Mouse (Mus musculus): ENCODE data around the gene Klf5. TPM values are rescaled to one million over a fixed set of nuclear protein-coding genes. Genes with fewer than 3 reads are reported as not detected.

Gene Klf5
- polyA plus RNA-seq, 1 experiment from 2014 or later = 2.8 TPM

DNA sequence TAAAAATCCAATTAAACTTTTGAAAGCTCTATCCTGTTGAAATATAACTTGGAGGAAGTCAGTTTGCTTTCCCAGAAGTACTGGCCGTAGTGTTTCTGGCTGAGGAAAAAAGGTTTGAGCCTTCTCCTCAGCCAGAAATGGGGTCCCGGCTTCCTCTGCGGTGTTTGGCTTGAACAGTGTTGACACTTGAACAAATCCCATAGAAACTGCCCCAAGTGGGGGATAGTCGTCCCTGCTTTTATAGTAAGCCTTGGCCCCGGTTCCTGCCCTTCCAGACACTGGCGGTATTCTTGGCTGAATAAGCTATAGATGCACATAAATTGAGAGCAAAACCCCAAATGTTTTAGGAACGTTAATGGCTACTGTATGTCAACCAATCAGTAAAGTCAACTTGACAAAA, 11.9 kb downstream of the Klf5 start:
- 65% methylated on average over 7 of the region's 7 CpGs for WGBS
- ATAC-seq (replicated peaks; ENCODE audit: insufficient number of reproducible peaks, insufficient read depth, low FRiP score, low read depth) = no peak

DNA sequence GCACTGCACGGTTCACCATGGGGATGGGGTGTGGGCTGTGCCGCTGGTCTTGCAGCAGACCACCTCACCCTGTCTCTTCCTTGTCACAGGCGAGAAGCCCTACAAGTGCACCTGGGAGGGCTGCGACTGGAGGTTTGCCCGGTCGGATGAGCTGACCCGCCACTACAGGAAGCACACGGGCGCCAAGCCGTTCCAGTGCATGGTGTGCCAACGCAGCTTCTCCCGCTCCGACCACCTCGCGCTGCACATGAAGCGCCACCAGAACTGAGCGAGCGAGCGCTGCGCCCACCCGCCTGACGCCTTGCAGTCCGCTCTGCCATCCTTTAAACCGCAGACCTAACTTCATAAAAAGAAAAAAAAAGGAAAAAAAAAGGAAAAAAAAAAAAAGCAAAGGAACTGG, 14.6 kb downstream of the Klf5 start:
- Histone ChIP-seq H3K4me2 (no peak overlapping the region), H3K4me3 (no peak overlapping the region), H3K27me3 (no peaks in the 10 kb centered on the region), H3K4me1 (replicated peaks) (no peaks in the 10 kb centered on the region), H3K9ac (no peak overlapping the region), H3K36me3 (peaks cover 3% of the 10 kb centered on the region; the same call in 1 of the 2 replicates), H3K9me3 (replicated peaks) (no peaks in the 10 kb centered on the region), H3K27ac (no peak overlapping the region)
- ATAC-seq (replicated peaks; ENCODE audit: insufficient number of reproducible peaks, insufficient read depth, low FRiP score, low read depth) = no peak
- 84% methylated on average over 24 of the region's 24 CpGs for WGBS

More for the DNA sequence above, 11.9 kb downstream of the Klf5 start:
- Histone ChIP-seq H3K4me2 (no peak overlapping the region), H3K27me3 (no peaks in the 10 kb centered on the region), H3K4me1 (replicated peaks) (0 out of 2 replicates have a peak, but pooled peaks cover 2% of the 10 kb centered on the region), H3K9ac (no peak overlapping the region), H3K4me3 (no peak overlapping the region), H3K36me3 (peaks cover 3% of the 10 kb centered on the region; the same call in 1 of the 2 replicates), H3K9me3 (replicated peaks) (no peaks in the 10 kb centered on the region), H3K27ac (no peak overlapping the region)

DNA sequence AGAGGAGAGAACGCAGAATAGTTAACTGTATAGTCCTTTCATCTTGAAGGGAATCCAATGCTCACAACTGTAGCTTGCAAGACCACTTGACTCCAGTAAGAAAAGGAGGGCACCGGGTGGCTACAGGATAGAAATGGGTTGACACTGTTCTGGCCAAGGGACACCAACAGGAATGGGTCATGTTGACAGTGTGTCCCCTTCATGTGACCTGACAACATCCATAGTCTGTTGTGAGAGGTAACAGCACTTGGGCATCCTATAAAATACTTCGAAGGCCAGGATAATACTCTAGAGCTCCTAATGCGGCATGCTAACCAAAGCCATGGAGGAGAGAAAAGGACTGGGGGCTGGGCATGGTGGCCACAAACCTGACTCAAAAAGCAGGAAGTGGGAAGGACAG, 17.8 kb downstream of the Klf5 start:
- Histone ChIP-seq H3K4me2 (no peak overlapping the region), H3K36me3 (peaks cover 3% of the 10 kb centered on the region; the same call in 1 of the 2 replicates), H3K27me3 (no peaks in the 10 kb centered on the region), H3K27ac (no peak overlapping the region), H3K9ac (no peak overlapping the region), H3K4me3 (no peak overlapping the region), H3K4me1 (replicated peaks) (no peaks in the 10 kb centered on the region), H3K9me3 (replicated peaks) (no peaks in the 10 kb centered on the region)
- 95% methylated on average over 4 of the region's 4 CpGs for WGBS
- ATAC-seq (replicated peaks; ENCODE audit: insufficient number of reproducible peaks, insufficient read depth, low FRiP score, low read depth) = no peak

DNA sequence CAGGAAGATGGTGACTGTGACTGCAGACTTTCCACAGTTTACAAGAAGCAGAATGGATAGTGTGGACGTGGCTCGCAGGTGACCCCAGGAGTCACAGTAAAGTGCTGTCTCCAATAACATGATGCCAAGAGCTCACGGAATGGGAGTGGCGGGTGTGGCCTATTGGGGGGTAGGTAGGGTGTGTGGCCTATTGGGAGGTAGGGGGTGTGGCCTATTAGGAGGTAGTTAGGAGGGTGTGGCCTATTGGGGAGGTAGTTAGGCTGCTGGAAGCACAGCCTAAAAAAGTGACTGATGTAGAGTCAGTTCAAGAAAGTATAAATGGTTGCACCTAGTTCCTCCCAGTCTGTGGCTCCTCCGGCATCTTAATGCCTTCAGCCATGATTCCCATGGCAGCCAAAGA, 22.2 kb downstream of the Klf5 start:
- Histone ChIP-seq H3K9me3 (replicated peaks) (no peaks in the 10 kb centered on the region), H3K9ac (no peak overlapping the region), H3K4me3 (no peak overlapping the region), H3K27ac (no peak overlapping the region), H3K4me2 (no peak overlapping the region), H3K4me1 (replicated peaks) (no peaks in the 10 kb centered on the region), H3K36me3 (no peaks in the 10 kb centered on the region), H3K27me3 (no peaks in the 10 kb centered on the region)
- no peak for ATAC-seq (replicated peaks; ENCODE audit: insufficient number of reproducible peaks, insufficient read depth, low FRiP score, low read depth)
- WGBS = 83% methylated on average over 5 of the region's 5 CpGs

DNA sequence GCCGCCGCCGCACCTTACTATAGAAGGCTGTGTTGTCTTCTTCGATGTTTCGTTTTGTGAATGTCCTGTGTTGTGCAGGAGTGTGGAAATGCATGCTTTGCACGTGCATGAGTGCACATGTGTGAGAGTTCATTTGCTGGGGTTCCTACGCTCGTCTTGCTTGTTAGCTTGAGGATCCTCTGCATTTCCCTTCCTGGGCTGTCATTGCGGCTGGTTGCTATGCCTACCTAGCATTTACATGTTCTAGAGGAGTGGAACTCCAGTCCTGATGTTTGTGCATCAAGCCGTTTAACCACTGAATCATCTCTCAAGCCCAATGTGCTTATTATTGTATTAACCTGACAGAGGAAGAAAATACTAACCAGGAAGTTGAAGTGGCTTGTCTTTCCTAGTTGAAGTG, 24.9 kb downstream of the Klf5 start:
- Histone ChIP-seq H3K27ac (no peak overlapping the region), H3K36me3 (no peaks in the 10 kb centered on the region), H3K9me3 (replicated peaks) (no peaks in the 10 kb centered on the region), H3K4me3 (no peak overlapping the region), H3K27me3 (no peaks in the 10 kb centered on the region), H3K4me2 (no peak overlapping the region), H3K9ac (no peak overlapping the region), H3K4me1 (replicated peaks) (no peaks in the 10 kb centered on the region)
- WGBS = 90% methylated on average over 10 of the region's 10 CpGs
- ATAC-seq (replicated peaks; ENCODE audit: insufficient number of reproducible peaks, insufficient read depth, low FRiP score, low read depth) = no peak

DNA sequence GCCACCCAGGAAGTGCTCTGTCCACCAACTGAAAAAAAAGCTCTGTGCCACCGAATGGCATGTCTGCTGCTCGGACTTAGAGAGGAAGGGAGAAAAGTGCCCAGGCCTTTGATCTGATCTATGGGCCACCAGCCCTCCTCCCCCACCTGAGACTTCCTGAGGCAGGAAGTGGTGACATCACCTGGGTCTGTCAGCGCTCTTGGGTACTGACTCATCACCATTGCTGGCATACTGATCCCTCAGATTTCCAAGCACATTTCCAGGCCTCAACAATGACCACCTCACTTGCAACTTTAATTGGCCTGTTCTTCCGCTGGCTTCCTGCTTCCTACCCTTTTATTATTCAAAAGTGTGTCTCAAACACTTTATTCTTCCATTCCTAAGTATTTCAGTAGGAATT, 26.0 kb downstream of the Klf5 start:
- WGBS = 58% methylated on average over 4 of the region's 4 CpGs
- Histone ChIP-seq H3K9me3 (replicated peaks) (no peaks in the 10 kb centered on the region), H3K36me3 (no peaks in the 10 kb centered on the region), H3K4me2 (no peak overlapping the region), H3K27me3 (no peaks in the 10 kb centered on the region), H3K4me1 (replicated peaks) (no peaks in the 10 kb centered on the region), H3K4me3 (no peak overlapping the region), H3K9ac (no peak overlapping the region), H3K27ac (no peak overlapping the region)
- no peak for ATAC-seq (replicated peaks; ENCODE audit: insufficient number of reproducible peaks, insufficient read depth, low FRiP score, low read depth)

DNA sequence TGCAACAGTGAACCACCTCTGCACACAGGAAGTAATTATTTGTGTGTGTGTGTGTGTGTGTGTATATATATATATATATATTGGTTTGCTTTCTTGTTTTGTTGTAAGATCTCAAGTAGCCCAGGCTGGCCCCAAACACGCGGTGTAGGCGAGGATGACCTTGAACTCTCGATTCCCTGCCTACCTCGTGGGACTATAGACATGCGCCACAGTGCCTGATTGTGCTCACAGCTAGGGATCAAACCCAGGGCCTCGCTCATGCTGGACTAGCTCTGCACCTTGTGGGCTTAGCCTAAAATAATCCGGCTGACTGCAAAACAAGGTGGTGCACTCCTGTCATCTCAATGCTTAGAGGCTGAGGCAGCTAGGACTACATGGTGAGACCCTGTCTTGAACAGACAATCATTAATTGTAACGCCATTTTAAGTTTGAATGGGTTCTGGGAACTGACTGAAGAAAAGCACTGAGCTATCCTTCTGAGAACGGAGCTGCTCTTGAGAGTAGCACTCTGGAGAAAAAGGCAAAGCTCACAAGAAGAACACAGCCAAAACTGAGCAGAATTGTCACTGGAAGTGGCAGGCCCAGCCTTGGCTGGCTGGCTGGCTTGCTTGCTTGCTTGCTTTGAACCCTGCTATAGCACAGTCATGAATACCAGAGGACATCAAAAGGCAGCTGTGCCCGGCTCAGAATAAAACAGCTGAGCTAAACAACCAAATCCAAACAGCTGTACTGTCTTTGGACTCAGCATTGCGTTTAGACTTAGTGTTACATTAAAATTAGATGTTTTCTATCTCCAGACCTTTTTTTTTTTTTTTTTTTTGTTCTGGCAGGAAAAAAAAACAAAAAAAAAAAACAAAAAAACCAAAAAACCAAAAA, 27.3 kb downstream of the Klf5 start:
- Histone ChIP-seq H3K4me2 (no peak overlapping the region), H3K27ac (no peak overlapping the region), H3K4me3 (no peak overlapping the region), H3K36me3 (no peaks in the 10 kb centered on the region), H3K27me3 (no peaks in the 10 kb centered on the region), H3K9ac (no peak overlapping the region), H3K4me1 (replicated peaks) (no peaks in the 10 kb centered on the region), H3K9me3 (replicated peaks) (no peaks in the 10 kb centered on the region)
- 83% methylated on average over 12 of the region's 12 CpGs for WGBS
- ATAC-seq (replicated peaks; ENCODE audit: insufficient number of reproducible peaks, insufficient read depth, low FRiP score, low read depth) = no peak

DNA sequence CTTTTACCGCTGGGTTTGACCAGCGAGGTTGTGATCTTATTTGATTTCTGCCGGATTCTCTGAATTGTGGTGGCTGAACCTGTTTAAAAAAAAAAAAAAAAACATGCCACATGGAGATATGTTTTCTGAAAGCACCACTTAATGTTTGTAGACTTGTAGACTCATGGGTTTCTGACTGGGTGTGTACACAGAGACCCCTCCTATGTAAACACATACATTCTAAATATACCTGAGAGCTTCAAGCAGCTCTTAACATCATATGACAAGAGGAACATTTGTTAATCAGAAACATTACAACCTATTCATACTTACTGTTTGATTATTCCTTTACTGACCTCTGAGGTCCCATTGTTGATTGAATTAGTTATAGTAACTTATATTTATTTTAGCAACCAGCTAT, 38.1 kb downstream of the Klf5 start:
- H3K4me3 ChIP-seq = no peak overlapping the region
- no peak overlapping the region for H3K4me2 ChIP-seq
- no peaks in the 10 kb centered on the region for H3K9me3 ChIP-seq (replicated peaks)
- ATAC-seq (replicated peaks; ENCODE audit: insufficient number of reproducible peaks, insufficient read depth, low FRiP score, low read depth) = no peak
- no peaks in the 10 kb centered on the region for H3K4me1 ChIP-seq (replicated peaks)
- no peak overlapping the region for H3K9ac ChIP-seq
- WGBS = 88% methylated on average over 3 of the region's 3 CpGs
- no peak overlapping the region for H3K27ac ChIP-seq
- H3K27me3 ChIP-seq = no peaks in the 10 kb centered on the region
- no peaks in the 10 kb centered on the region for H3K36me3 ChIP-seq

DNA sequence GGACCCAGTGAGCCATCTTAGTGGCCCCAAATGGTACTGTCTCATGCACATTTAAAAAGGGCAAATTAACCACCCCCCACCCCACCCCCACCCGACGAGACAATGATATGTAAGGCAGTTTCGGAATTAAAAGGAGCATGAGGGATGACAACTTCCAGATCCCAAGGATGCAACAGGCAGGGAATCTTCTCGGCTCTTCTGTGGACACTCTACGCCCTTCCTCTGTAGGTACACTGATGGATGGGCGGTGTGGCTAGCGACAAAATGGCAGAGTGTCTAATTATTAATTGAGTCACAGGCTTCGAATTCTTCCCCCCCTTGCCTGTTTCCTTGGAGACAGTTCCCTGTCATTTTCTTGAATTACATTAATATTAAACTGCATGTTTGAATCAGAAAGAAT, 40.5 kb downstream of the Klf5 start:
- Histone ChIP-seq H3K9ac (no peak overlapping the region), H3K27ac (no peak overlapping the region), H3K27me3 (no peaks in the 10 kb centered on the region), H3K4me2 (no peak overlapping the region), H3K4me1 (replicated peaks) (no peaks in the 10 kb centered on the region), H3K9me3 (replicated peaks) (no peaks in the 10 kb centered on the region), H3K4me3 (no peak overlapping the region), H3K36me3 (no peaks in the 10 kb centered on the region)
- no peak for ATAC-seq (replicated peaks; ENCODE audit: insufficient number of reproducible peaks, insufficient read depth, low FRiP score, low read depth)
- WGBS = 71% methylated on average over 8 of the region's 8 CpGs

DNA sequence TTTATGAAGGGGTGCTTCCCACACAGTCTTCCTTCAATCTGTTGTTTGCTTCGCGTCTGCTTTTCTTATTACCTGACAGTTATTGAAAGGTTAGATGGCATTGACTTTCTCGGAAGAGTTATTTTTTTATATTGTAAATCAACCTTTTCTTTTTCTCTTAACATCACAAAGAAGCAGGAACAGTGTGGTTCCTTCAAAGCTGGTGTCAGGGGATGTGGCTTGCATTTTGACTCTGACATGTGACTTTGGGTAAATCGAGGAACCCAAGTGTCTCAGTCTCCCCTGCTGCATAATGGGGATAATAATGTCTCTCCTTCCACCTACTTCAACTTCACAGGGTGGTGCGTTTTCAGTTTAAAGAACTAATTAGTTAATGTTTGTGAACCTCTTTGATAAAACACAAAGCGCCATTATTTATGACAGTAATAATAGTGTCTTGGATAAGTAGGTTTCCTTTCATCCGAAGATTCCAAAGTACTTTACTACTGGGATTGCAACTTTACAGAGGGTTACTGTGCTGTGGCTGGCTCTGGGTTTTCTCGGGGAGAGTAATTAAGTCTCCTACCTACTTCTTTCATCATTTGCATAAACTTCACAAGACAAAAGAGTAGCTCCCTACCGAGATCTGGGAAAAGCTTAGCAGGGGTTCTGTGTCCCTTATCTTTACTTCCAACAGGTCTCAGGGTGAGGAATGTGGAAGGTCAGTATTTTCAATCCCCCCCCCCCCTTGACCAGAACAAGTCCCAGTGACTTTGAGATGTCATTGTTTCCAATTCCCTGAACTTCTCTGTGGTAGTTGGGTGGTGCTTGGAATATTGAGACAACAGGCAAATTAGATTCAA, 41.4 kb downstream of the Klf5 start:
- ATAC-seq (replicated peaks; ENCODE audit: insufficient number of reproducible peaks, insufficient read depth, low FRiP score, low read depth) = no peak
- no peaks in the 10 kb centered on the region for H3K36me3 ChIP-seq
- no peaks in the 10 kb centered on the region for H3K4me1 ChIP-seq (replicated peaks)
- WGBS = 31% methylated on average over 9 of the region's 9 CpGs
- H3K4me3 ChIP-seq = no peak overlapping the region
- no peak overlapping the region for H3K27ac ChIP-seq
- no peaks in the 10 kb centered on the region for H3K9me3 ChIP-seq (replicated peaks)
- no peaks in the 10 kb centered on the region for H3K27me3 ChIP-seq
- H3K4me2 ChIP-seq = no peak overlapping the region
- no peak overlapping the region for H3K9ac ChIP-seq

DNA sequence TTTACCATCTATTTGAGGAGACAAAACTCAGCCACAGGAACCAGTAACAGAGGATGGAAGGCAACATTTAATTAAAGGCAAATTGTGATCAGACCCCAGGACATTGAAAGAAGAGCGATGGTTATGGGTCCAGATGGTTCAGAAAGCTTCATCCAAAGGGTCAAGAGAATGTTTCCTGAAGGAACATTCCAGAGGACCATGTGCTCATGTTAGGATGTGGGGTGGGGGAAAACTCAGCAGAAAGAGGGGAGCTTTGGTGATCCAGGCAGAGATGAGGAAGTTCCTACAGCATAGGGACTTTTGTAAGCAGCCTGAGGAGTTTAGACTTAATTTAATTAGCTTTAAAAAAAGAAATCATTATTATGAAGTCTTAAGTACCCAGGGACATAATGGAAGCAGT, 42.2 kb downstream of the Klf5 start:
- Histone ChIP-seq H3K36me3 (no peaks in the 10 kb centered on the region), H3K9ac (no peak overlapping the region), H3K4me1 (replicated peaks) (no peaks in the 10 kb centered on the region), H3K9me3 (replicated peaks) (no peaks in the 10 kb centered on the region), H3K27me3 (no peaks in the 10 kb centered on the region), H3K4me2 (no peak overlapping the region), H3K4me3 (no peak overlapping the region), H3K27ac (no peak overlapping the region)
- no peak for ATAC-seq (replicated peaks; ENCODE audit: insufficient number of reproducible peaks, insufficient read depth, low FRiP score, low read depth)
- WGBS = 83% methylated on average over 1 of the region's 1 CpGs
